Mouse (Mus musculus) adrenal gland, postnatal 14 days (tissue): ENCODE data around the gene Slc35f4. TPM values are rescaled to one million over a fixed set of nuclear protein-coding genes. Genes with fewer than 3 reads are reported as not detected.
"Not testable (repeated sequence)": the region's sequence is repeated elsewhere in the genome, so short reads cannot be mapped to it uniquely, and the experiment has no call there.

ENCODE experiments used
- DNase-seq: peaks from one replicate; pipeline ENCODE4 v3.0.0; 2021; ENCODE audit warnings: mixed read lengths
- microRNA-seq, 2 experiments: library from miRNA; unstranded; fragments of <30 nt; microRNA quantifications; one replicate each; pipeline ENCODE4 v1.2.0; 2021
- total RNA-seq: library from RNA; stranded (reverse); gene quantifications from 2 replicates; pipeline ENCODE4 v1.2.3, GENCODE M21; 2021

Gene Slc35f4
- total RNA-seq, 1 experiment from 2014 or later: not detected

- not testable (repeated sequence) for DNase-seq
Measured at GRCm38 (mm10) chr14:49278479-49278878, 247.4 kb downstream of the Slc35f4 start.

DNA sequence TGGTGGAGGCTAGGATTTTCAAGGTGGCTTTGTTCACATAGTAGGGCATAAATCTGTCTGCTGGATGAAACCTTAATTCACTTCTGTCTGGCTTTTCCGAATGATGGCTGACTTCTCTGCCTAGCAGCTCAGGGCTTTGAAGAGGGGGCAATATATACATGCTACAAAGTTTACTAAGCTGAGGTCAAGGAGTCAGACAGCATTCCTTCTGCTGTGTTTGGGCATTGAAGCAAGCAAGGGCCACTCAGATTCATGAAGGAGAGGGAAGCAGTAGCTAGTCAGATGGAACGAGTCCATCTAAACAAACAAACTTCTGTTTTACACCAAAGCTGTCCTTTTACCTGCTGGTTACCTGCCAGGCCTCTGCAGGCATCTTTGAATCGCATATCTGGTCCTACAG, 248.2 kb downstream of the Slc35f4 start:
- DNase-seq: no peak

DNA sequence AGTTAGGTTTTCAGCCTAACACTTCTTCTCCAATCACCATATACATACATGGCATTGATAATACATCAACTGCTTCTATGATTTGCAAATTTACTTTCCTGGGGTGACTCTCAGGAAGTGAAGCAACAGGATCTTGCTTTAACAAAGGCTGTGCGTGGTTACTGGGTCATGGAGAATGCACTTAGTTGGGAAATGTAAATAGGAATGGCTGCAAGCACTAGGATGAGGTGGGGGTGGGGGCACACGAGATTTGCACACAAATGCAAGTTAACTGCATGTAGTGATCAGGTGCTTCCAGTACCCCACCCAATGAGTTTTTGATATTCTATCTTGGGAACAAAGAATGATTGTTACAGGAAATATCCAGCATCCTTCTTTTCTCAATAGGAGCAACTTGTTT, 250.5 kb downstream of the Slc35f4 start:
- no peak for DNase-seq

DNA sequence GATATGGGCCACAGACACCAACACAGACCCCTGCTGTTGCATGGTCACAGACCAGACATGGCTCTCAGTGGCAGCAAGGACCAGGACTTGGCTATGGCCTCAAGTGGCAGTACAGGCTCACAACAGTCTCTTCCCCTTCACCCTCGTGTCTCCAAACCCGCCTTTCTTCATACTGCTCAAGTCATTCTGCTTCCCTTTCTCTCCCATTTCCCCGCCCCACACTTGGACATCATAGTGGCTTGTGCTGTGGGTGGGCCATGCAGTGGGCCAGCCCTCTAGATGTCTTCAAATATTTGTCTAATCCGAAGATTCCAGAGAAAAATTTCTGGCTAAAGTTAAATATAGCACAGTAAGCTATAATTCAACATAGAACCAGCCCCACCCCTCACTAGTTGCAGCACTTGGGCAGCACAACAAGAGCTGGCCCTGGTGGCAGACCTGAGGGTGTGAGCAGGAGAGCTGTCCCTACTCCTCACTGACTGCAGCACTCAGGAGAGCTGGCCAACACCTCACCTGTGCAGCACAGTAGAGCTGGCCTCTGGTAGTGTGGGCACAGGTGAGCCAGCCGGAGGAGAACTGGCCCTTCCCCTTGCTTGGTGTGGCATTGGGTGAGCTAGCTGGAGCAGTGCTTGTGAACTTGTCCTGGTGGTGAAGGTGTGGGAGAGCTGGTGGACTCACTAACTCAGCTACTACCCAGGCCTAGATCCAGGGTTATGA, 260.4 kb downstream of the Slc35f4 start:
- DNase-seq: no peak

Small RNAs within 50 kb of the gene (microRNA-seq; reads per million reads assigned to microRNA genes)
- 0 reads per million in 2 experiments for gene Gm22949
